Mouse (Mus musculus) mouse trophoblast stem cell (cell line): ENCODE measurements around the gene Dtx4.

ENCODE experiments used
- in situ Hi-C, 2 experiments: fragments of 300-500 bp; cut with MseI, MboI; formaldehyde crosslinking; loops; 2 replicates in 1 of 2; 3 replicates in 1 of 2; pipeline ENCODE4 v1.15.1; 2025

The Dtx4 gene

DNA sequence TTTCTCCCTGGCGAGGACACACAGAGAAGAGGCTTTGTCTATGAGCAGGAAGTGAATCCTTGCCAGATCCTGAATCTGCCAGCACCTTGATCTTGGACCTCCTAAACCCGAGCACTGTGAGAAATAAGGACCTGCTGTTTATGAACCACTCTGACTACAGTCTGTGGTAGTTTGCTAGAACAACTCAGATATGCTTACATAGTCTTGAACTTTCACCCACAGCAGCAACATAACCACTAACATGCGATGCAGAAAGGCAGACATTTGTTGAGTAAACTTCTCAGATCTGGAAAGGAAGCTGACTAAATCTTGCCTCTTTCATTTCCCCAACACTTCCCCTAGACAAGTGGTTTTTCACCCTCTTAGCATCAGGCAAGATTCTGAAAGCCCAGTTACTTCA lies 29.4 kb downstream of the Dtx4 start:
- in situ Hi-C loops, result no loop called here

DNA sequence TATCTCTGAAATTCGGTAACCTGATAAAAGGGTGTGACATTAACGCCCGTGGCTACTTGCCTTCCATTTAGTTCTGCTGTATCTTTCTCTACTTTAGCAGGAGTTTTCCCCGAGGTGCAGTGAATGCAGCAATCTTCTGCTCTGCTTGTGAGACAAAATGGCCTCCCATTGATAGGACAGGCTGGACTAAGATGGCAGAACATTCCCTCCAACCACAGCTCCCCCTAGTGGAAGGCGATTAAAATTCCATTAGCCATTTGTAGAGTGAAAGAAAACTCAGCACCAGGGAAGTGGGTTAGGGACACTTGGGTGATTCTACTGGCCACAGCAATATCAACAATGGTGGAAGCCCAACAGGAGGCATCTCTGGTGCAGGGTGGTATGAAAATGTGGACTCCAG lies 33.8 kb downstream of the Dtx4 start:
- in situ Hi-C loops, result loop anchor here in 1 of 2 experiments (5.0 kb wide), 1 partner anchor 35 kb away; the partner anchor contains the start of gene Dtx4

- in situ Hi-C loops, result loop anchor here in 1 of 2 experiments (5.0 kb wide), 1 partner anchor 36 kb away; the partner anchor contains the start of gene Dtx4
These were observed 35.0 kb downstream of the Dtx4 start for GRCm38 (mm10) chr19:12466204-12466603.

DNA sequence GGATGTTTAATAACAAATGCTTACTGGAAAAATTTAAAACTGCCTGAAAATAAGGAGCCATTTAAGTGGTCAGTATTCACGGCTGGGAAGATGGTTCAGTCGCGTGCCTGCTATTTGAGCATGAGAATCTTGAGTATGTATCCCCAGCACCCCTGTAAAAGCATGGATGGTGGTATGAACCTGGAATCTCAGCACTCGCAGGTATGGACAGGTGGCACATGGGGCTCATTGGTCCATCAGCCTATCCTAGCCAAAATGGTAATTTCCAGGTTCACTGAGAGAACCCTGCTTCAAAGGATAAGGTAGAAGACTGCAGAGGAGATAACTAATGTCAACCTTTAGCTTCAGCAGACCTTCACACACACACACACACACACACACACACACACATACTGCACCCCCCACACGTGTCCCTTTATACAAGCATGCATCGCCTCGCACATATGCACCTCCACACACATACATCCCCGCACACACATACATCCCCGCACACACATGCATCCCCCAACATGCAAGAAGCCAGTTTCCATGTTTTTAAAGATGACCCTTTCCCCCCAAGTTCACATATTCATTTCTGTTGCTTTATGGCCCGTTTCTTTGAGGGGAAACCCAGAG lies 35.6 kb downstream of the Dtx4 start:
- in situ Hi-C loops, result loop anchor here in 1 of 2 experiments (5.0 kb wide), 1 partner anchor 37 kb away; the partner anchor contains the start of gene Dtx4

- in situ Hi-C loops, result loop anchor here in 1 of 2 experiments (5.0 kb wide), 1 partner anchor 38 kb away; the partner anchor contains the start of gene Dtx4
These were observed 36.6 kb downstream of the Dtx4 start for GRCm38 (mm10) chr19:12464674-12465073.

DNA sequence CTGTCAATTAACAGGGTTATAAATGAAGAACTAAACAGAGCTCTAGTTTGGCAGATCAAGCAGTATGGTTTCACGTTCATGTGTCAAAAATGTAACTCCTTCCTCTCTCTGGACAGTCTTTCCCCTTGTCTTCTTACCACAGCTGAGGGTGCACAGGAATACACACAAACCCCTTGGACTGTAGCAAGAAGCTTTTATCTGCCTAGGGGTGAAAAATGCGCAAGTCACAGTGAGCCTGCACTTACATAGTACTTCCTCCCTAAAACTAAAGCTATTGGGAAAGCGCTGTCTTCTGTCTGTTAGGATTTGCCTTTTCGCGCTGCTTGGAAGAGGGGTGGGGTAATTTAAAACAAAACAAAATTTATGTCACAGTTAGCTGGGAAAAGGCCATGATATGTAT lies 37.1 kb downstream of the Dtx4 start:
- in situ Hi-C loops, result no loop called here

GRCm38 (mm10) chr19:12463722-12464035 lies 37.6 kb downstream of the Dtx4 start:
- in situ Hi-C loops, result no loop called here

- in situ Hi-C loops, result no loop called here
These were observed 38.2 kb downstream of the Dtx4 start for GRCm38 (mm10) chr19:12462851-12463721.

DNA sequence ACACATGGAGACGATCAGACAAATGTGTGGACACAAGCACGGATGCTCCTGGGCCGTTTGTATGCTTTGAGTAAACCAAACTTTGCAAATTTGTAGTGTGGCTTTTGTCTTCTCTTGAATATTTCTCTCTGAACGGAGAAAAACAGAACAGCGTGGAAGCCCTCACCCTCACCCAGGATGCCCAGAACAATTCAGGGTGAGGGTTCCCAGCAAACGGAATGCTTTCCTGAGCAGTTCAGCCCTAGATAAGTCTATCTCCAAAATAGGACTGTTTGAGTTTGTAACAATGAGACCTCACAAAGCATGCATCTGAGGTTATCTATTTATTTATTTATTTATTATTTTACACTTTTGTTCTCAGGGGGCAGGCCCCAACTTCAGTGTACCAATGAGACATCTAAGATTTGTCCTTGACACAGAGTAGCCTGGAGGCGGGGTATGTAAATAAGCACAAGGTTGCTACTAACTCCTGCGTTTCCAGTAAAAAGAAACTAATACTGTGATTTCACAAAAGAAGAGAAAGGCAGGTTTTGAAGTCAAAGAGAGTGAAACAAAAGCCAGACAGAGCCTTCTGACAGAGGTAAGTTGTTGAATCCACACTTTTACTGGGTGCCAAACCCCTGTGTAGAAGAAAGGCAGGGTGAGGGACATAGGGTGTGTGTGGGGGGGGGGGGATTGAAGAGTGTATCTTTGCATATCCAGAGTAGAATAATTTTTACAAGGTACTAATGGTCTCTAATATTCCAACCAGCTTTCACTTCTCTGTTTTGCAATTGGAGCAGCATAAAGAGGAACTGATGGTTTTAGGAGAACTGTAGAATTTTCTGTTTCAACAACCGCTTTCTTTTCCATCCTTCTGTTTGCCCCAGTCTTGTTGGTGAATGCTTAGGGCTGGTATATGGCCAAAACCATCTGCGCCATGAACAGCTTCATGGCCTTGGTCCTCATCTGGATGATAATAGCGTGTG lies 40.7 kb downstream of the Dtx4 start, which contains the start of gene Mpeg1:
TSS of gene Mpeg1 (plus strand) at position 498 of the 968 bp plus-strand sequence.
- in situ Hi-C loops, result no loop called here

DNA sequence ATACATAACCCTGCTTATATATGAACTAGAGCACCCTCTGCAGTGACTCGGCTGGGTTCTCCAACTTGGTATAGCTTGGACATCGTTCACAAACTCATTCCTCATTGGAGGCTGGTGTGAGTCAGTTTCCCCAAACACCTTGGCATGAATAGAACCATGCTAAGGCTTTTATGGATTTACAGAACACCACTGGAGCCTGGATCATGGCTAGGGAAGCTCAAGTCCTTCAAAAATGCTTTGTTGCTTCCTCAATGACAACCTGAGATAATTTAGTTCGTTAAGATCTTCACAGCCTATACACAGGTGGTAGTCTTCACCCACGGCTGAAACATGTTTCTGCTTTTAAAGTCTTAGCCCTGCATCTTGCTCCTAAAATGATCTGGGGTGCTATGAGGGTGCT lies 41.7 kb downstream of the Dtx4 start:
- in situ Hi-C loops, result no loop called here

GRCm38 (mm10) chr19:12457401-12458066 lies 43.7 kb downstream of the Dtx4 start:
- in situ Hi-C loops, result no loop called here

DNA sequence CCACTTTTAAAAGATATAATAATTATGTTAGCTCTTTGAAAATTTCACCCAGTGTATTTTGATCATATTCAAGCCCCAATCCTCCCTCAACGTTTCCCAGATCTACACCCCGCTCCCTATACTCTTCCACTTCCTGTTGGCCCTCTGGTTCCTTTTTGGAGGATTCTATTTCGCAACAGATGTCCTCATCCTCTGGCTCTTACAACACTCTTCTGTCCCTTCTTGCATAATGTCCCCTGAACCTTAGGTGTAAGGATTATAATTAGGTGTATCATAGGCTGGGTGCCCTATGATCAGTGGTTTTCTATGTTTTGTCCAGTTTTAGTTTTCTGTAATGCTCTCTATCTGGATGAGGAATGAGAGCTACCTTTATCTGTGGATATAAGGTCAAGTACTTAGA lies 56.2 kb downstream of the Dtx4 start:
- in situ Hi-C loops, result no loop called here

GRCm38 (mm10) chr19:12442560-12442959 lies 58.7 kb downstream of the Dtx4 start:
- in situ Hi-C loops, result no loop called here

DNA sequence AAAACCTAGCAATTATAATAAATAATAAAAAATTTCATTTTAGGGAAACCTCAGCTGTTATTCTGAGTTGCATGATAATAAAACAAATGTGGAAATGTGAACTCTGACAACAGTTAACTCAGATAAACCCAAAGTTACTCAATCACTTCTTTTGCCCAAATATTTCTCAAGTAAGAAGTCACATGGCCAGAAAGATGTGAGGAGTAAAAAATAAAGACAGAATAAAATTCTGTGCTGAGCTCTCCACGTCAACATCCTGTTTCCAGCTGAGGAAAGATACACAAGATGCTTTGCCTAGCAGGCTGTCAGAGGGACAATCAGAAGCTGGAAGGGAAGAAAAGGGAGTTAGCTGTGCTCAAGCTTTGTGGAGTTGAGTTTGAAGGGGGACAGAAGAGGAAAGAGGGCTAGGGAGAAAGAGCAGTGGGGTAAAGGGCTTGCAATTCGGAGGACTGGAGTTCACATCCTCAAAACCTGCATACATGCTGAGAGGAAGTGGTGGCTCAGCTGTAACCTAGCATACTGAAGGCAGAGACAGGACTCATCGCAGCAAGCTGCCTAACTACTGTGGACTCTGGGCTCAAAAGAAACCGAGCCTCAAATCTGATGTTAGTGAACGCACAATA lies 61.0 kb downstream of the Dtx4 start:
- in situ Hi-C loops, result no loop called here

GRCm38 (mm10) chr19:12439581-12439980 lies 61.7 kb downstream of the Dtx4 start:
- in situ Hi-C loops, result no loop called here

GRCm38 (mm10) chr19:12435750-12436524 lies 65.3 kb downstream of the Dtx4 start:
- in situ Hi-C loops, result no loop called here

GRCm38 (mm10) chr19:12435011-12435416 lies 66.2 kb downstream of the Dtx4 start:
- in situ Hi-C loops, result no loop called here

- in situ Hi-C loops, result loop anchor here in 1 of 2 experiments (5.0 kb wide), 1 partner anchor 69 kb away; the partner anchor contains the start of gene Dtx4
These were observed 68.2 kb downstream of the Dtx4 start for GRCm38 (mm10) chr19:12433033-12433432.

GRCm38 (mm10) chr19:12427605-12428004 lies 73.6 kb downstream of the Dtx4 start, which contains the start of gene Pfpl:
Gene Pfpl, plus strand, starts transcription at chr19:12427905.
- in situ Hi-C loops, result loop anchor here in 1 of 2 experiments (10.0 kb wide), 1 partner anchor 293 kb away; no protein-coding TSS in a partner anchor
